Mouse (Mus musculus): ENCODE measurements around the gene Dhx29.
A peak's percentile ranks its signal among the peaks of the same experiment; 100 is the strongest.

Gene Dhx29

DNA sequence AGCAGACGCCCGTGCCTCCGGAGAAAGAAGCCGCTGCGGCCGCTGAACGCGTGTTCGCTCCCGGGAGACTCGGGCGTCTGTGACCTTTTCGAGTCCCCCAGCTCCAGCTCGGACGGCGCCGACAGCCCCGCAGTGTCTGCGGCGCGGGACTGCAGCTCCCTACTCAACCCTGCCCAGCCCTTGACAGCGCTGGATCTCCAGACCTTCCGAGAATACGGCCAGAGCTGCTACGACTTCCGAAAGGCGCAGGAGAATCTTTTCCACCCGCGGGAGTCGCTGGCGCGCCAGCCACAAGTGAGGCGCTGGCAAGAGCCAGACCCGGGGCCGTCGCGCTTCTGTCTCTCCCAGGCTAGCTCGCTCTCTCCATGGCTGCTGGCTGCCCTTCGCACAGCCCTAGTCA, 60.7 kb downstream of the Dhx29 start:
- DNase-seq = no peak

DNA sequence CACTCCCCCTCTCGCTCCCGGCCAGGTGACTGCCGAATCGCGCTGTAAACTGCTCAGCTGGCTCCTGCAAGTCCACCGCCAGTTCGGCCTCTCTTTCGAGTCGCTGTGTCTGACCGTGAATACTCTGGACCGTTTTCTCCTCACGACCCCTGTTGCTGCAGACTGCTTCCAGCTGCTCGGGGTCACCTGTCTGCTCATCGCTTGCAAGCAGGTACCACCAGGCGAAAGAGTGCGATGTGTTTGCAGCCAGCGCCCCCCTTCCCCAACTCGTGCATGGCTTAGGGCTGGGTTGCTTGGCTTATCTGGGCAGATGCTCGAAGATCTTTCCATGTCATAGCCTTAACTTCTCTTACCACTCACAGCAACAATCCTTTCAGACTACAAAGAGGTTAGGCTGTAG, 61.6 kb downstream of the Dhx29 start:
- peak; percentile 59 for DNase-seq

DNA sequence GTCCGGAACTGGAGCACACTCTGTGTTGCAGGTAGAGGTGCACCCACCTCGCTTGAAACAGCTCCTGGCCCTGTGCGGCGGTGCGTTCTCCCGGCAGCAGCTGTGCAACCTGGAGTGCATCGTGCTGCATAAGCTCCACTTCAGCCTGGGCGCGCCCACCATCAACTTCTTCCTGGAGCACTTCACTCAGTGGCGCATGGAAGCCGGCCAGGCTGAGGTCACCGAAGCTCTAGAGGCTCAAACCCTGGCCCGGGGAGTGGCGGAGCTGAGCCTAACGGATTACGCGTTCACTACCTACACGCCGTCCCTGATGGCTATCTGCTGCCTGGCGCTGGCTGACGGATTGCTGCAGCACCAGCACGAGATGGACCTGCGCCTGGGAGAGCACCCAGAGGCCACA, 62.3 kb downstream of the Dhx29 start:
- DNase-seq = peak; percentile 72

DNA sequence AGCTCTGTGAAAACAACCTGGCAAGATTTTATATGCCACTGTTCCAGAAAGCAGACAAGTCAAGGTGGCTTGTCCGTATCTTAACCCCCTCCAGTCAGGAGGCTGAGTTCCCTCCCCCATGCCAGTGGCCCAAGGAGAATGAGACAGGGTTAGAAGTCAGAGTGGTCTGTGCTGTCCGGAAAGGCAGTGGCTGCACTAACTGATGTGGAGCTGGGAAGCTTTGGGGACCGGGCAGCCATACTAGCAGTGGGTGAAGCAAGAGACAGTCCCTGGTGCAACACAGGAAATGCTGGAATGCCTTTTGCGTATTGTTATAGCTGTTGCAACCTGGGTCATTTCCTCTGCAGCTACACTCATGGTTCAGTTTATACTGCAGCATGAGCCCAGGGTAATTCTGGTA, 63.1 kb downstream of the Dhx29 start:
- peak; percentile 66 for DNase-seq

DNA sequence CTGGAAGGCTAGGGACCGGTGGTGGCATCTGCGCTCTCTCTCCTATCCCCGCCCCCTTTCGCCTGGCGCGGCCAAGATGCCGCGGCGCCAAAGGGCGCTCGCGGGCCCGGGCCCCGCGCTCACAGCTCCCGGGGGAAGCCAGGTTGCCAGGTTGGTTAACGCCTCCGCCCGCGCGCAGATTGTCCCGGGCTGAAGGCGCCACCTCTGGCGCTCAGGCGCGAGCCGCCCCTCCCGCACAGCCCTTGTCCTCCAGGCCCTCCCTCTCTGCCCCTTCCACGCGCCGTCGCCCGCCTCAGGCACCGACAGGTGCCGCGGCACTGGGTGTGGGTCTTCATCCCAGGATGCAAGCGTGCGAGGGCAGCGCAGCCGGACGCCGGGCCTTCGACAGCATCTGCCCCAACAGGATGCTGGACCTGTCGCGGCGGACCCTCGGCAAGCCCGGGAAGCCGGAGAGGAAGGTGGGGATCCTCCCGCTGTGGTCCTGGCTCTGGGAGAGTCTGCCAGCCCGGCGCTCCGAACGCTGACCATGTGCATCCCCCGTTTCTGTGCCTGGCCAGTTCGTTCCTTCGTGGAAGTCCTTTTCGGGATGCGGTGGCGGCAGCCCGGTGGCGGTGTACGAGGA, 66.4 kb downstream of the Dhx29 start, which contains the start of gene Mcidas:
Gene Mcidas (plus strand): TSS at position 315 of the 622 bp plus-strand sequence.
- peak; percentile 78 for DNase-seq

DNA sequence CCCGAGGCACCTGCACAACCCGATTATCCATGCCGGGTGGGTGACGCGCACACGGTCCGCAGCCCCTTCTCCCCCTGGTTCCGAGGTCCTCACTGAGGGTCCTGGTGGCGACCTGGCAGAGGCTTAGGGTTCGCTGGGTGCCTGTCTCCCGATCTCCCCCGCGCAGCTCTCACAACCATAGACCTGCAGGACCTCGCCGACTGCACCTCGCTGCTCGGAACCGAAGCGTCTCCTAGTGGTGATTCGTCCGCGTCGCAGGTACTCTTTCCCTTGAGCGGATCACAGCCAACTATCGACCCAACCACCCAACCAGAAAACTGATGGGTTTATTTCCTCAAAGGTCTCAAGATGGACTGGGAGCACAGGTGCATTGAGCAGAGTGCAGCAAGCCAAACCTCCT, 66.9 kb downstream of the Dhx29 start:
- peak; percentile 87 for DNase-seq

DNA sequence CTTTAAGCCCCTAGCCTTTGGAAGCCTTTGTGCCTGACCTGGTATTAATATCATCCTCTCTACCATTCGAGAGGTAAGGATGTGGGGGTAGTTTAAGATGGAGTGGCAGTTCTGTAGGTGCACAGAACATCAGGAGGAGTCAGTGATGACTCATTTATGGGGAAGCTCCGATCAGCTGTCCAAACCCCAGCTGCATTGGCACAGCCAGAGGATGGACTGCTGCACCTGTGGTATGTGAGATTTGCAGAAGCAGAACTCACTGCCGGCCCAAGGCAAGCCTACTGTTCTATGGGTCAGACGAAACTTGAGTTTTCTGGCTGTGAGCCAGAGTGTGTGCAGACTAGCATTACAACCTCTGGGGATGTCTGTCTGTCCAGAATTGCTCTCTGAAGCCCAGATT, 69.2 kb downstream of the Dhx29 start:
- DNase-seq = peak; percentile 82

DNA sequence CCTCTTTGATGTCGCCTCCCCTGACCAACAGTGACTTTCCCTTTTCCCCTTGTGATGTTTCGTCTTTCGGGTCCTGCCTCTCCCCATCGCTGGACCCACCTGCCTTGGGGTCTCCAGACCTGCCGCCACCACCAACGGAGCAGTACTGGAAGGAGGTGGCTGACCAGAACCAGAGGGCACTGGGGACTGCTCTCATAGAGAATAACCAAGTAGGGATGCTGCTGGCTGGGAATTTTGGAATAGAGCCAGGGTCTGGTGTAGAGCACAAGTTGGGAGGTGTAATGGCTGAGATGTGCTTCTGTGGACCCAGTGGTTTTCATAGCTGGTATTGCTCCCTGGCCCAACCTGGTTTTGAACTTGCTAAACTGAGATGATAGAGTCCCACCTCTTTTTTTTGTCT, 70.1 kb downstream of the Dhx29 start:
- DNase-seq = peak; percentile 75

DNA sequence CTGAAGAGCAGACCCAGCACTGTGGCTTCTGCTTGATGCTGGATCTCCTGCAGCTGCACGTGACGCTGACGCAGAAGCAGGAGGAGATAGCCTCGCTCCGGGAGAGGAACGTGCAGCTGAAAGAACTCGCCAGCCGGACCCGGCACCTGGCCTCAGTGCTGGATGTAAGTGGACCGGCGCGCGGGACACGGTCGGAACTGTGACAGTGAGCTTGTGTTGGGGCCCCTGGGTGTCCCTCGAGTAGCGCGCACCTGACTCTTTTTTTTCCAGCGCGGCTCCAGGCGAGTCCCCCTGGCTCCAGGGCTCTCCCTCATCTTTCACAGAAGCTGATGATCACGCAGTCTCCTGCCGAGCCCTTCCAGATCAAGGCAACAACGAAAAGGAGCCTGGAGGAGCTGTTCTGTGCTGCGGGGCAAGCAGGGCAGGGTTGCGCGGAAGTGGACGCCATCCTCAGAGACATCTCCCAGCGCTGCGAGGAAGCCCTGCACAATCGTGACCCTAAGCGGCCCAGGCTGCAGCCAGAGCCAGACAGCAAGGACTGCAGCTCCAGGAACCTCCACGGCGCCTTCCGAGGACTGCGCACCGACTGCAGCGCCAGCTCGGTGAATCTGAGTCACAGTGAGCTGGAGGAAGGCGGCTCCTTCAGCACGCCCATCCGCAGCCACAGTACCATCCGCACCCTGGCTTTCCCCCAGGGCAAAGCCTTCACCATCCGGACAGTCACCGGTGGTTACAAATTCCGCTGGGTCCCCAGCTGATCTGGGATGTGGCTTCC, 71.4 kb downstream of the Dhx29 start:
- peak; percentile 87 for DNase-seq

DNA sequence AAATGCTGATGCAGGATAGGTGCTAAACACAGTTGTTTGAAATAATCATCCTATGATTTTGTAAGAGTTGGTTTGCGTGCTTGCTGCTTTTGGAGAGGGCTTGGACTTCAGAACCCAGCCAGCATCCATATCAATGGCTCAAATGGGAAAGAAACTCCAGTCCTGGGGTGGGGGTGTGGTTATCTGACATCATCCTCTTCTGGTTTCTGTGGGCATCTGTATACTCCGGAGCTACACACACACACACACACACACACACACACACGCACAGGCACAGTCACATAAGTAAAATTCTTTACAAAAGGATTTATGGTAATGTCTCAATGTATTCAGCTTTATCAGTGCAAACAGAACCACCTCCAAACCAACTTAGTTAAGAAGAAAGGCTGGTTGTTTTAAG, 72.8 kb downstream of the Dhx29 start:
- no peak for DNase-seq

DNA sequence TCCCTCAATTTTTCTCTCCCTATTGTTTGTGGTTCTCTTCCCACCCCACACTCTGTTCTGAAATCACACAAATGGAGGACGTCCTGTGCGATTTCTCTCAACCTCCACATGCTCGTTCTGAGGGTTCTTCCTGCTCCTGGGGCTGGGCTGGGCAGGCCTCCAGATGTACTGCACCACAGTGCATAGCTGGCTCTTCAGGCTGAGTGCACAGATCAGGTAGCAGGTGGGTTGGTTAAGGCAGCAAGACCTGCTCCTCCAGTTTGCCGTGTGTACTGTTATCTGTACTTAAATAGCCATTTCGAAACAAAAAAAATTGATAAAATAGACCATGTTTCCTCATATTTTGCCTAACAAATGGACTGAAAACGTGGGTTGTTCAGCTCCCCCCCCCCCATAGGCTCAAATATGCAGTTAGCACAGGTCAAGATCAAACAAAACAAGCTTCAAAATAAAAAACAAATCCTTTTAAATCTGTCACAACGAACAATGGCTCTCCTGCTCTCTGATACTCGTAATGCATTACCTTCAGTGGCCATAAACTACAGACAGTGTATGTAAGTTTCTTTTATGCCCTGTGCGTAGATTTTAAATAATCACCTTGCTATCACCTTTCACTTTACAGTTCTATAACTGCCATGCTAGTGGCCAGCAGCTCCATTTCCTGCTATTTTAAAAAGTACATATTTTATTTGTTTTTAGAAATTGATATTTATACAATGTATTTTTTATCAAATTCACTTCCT, 73.5 kb downstream of the Dhx29 start:
- peak; percentile 22 for DNase-seq

DNA sequence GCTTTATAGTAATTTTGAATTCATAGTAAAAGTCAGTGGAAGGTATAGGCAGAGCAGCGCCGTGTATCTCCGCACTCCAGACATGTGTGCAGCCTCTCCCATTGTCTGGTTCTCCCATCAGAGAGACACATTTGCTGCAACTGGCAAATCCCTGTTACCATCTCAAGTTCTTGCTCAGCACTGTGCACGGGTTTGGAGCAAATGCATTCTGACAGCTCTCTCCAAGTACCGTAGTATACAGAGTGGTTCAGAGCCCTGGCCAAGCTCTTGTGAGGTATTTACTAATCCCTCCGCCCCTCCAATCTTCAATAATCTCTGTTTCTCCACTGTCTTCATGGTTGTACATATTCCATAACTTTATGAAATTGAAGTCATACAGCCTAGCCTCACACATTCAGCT, 85.4 kb downstream of the Dhx29 start:
- peak; percentile 78 for DNase-seq

DNA sequence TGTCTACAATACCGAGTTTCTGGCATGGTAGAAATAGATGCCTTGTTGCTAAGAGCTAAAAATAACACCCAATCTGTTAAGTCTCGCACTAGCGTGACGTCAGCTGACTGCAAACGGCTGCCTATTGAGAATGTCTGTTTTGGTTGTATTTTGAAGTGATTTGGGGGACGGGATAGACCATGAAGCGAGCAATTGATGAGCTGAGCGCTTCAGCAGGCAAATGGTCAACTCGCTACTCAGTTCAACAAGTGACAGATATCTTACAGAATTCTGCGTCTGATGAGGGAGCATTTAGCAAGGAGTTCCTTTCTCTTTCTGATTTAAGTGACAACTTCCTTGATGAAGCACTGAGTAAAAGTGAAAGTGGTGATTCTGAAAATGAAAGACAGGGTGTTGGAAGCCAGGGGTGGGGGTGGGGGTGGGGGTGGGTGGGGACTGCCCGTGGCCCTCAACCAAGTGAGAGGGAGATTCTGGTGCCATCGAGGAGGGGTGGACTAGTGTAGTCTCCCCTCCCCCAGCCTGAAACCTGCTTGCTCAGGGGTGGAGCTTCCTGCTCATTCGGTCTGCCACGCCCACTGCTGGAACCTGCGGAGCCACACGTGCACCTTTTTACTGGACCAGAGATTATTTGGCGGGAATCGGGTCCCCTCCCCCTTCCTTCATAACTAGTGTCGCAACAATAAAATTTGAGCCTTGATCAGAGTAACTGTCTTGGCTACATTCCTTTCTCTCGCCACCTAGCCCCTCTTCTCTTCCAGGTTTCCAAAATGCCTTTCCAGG, 86.1 kb downstream of the Dhx29 start:
- peak; percentile 84 for DNase-seq
